Mouse (Mus musculus) large intestine, adult 2 months (tissue): Measurements from ENCODE around the gene Otx1. TPM values are rescaled to one million over a fixed set of nuclear protein-coding genes. Genes with fewer than 3 reads are reported as not detected.

Experiments
- DNase-seq: peaks from one replicate; pipeline ENCODE4 v3.0.0-alpha.2; 2012; ENCODE audit warnings: low read depth, low spot score
- WGBS: fragments of 180-500 bp; shearing (Covaris S2); methylation state at CpG from one replicate; pipeline ENCODE4 v1.1.7; 2018; 5-methylcytosine and 5-hydroxymethylcytosine counted together
- polyA plus RNA-seq: library from polyadenylated mRNA; depleted of rRNA; stranded (reverse); fragments of >200 nt; gene quantifications from 2 replicates; pipeline ENCODE4 v1.2.3, GENCODE M21; 2012

Gene Otx1
- polyA plus RNA-seq, 1 experiment, result not detected

- WGBS, result 10% methylated on average over 48 of the region's 48 CpGs
- no peak for DNase-seq
Observed at GRCm38 (mm10) chr11:22000316-22001076, 2.2 kb downstream of the Otx1 start.

GRCm38 (mm10) chr11:21999396-22000315 is 3.0 kb downstream of the Otx1 start:
- no peak for DNase-seq
- WGBS, result 22% methylated on average over 31 of the region's 31 CpGs

- WGBS, result 11% methylated on average over 32 of the region's 32 CpGs
- no peak for DNase-seq
Observed at GRCm38 (mm10) chr11:21998141-21999047, 4.3 kb downstream of the Otx1 start.

- WGBS, result 4% methylated on average over 20 of the region's 20 CpGs
- DNase-seq, result no peak
Observed at GRCm38 (mm10) chr11:21997561-21998140, 5.0 kb downstream of the Otx1 start.

- WGBS, result 3% methylated on average over 63 of the region's 63 CpGs
Observed at GRCm38 (mm10) chr11:21996661-21997560, 5.8 kb downstream of the Otx1 start.

GRCm38 (mm10) chr11:21996325-21996647 is 6.4 kb downstream of the Otx1 start:
- WGBS, result 4% methylated on average over 13 of the region's 13 CpGs
- DNase-seq, result no peak

More at GRCm38 (mm10) chr11:21996661-21997560, 5.8 kb downstream of the Otx1 start:
- no peak for DNase-seq

GRCm38 (mm10) chr11:21995534-21996324 is 7.0 kb downstream of the Otx1 start:
- 8% methylated on average over 27 of the region's 27 CpGs for WGBS
- no peak for DNase-seq

GRCm38 (mm10) chr11:21994377-21995370 is 8.0 kb downstream of the Otx1 start:
- no peak for DNase-seq
- 7% methylated on average over 34 of the region's 34 CpGs for WGBS

GRCm38 (mm10) chr11:21993597-21994376 is 8.9 kb downstream of the Otx1 start:
- DNase-seq, result no peak
- 4% methylated on average over 47 of the region's 47 CpGs for WGBS

- no peak for DNase-seq
- 5% methylated on average over 96 of the region's 96 CpGs for WGBS
Observed at GRCm38 (mm10) chr11:21992761-21993596, 9.7 kb downstream of the Otx1 start.

GRCm38 (mm10) chr11:21988398-21988946 is 14.2 kb downstream of the Otx1 start:
- WGBS, result 81% methylated on average over 1 of the region's 1 CpGs

GRCm38 (mm10) chr11:21985118-21985517 is 17.6 kb downstream of the Otx1 start:
- no peak for DNase-seq
- 57% methylated on average over 1 of the region's 1 CpGs for WGBS

More at GRCm38 (mm10) chr11:21988398-21988946, 14.2 kb downstream of the Otx1 start:
- no peak for DNase-seq

GRCm38 (mm10) chr11:21974005-21974531 is 28.6 kb downstream of the Otx1 start:
- DNase-seq, result no peak
- WGBS, result 65% methylated on average over 5 of the region's 5 CpGs

- DNase-seq, result no peak
- WGBS, result 61% methylated on average over 3 of the region's 3 CpGs
Observed at GRCm38 (mm10) chr11:21973597-21973996, 29.1 kb downstream of the Otx1 start.
